Mouse (Mus musculus) cerebral cortex, adult 2 months (tissue): Measurements from ENCODE around the gene Mcts2.

Source experiments
- WGBS: fragments of 180-500 bp; shearing (Covaris S2); methylation state at CpG from one replicate; pipeline ENCODE4 v1.1.7; 2018; 5-methylcytosine and 5-hydroxymethylcytosine counted together

Mcts2 gene

DNA sequence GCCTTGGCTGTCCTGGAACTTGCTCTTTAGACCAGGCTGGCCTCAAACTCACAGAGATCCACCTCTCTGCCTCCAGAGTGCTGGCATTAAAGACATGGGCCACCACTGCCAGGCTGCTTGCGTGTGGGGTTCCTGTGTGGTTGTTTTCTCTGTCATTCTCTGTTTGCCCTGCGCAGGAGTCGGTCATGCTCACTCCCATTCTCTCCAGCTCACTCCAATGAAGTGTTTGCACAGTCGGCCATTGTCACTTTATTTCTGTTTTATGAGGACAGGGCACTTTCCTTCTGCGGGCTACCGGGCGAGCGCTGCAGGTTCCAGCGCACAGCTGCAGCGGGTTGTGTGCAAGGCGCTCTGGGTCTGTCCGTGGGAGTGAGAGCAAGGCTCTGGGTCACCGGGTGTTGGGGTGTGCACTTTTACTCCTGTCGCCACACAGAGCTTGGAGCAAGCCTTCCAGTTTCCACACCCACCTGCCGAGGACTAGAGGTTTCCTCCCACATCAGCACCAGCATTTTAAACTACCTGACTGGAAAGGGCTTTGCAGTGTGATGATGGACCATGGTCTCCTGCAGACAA lies 38.4 kb downstream of the Mcts2 start:
- WGBS: 81% methylated on average over 15 of the region's 15 CpGs

DNA sequence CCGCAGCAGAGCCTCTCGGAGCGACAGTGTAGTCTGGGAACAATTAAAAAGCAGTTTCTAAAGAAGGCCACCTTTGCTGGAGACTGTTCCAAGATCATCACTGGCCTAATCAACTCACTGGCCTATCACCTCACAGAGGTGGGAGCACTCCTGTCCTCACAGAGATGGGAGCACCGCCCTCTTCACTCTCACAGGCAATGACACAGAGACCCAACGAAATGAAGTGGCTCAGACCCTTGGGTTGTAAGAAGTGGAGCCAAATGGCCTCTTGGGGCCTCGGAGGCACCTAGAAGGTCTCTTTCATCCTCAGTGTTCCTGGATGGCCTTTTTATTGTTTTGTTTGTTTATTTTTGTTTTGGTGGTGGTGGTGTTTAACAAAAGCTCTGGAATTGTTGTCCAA lies 39.4 kb downstream of the Mcts2 start:
- WGBS: 90% methylated on average over 6 of the region's 6 CpGs

DNA sequence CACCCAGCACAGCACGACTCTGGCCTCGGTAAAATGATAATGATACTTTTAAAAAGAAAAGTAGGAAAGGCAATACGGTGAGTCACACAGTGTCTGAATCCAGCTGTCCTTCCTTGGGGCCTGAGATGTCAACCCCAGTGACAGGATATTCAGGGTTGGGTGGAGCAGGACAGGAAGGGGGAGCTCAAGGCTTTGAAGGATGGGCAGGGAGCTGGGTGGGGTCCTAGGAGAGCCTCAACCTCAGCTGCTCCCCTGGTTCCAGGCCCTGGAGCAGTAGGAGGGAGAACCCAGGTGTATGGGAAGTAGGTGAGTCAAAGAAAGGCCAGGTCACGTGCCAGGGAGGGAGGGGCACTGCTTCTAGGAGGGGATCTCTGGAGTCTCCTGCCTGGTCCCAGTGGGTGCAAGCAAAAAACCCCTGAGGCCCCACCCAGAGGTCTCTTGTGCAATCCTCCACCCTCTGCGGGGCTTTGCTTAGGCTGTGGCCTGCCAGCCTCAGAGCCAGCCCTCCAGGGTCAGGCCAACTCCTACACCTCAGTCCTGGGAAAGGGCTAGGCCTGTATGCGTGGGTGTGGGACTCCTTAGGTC lies 40.0 kb downstream of the Mcts2 start:
- WGBS: 80% methylated on average over 6 of the region's 6 CpGs

DNA sequence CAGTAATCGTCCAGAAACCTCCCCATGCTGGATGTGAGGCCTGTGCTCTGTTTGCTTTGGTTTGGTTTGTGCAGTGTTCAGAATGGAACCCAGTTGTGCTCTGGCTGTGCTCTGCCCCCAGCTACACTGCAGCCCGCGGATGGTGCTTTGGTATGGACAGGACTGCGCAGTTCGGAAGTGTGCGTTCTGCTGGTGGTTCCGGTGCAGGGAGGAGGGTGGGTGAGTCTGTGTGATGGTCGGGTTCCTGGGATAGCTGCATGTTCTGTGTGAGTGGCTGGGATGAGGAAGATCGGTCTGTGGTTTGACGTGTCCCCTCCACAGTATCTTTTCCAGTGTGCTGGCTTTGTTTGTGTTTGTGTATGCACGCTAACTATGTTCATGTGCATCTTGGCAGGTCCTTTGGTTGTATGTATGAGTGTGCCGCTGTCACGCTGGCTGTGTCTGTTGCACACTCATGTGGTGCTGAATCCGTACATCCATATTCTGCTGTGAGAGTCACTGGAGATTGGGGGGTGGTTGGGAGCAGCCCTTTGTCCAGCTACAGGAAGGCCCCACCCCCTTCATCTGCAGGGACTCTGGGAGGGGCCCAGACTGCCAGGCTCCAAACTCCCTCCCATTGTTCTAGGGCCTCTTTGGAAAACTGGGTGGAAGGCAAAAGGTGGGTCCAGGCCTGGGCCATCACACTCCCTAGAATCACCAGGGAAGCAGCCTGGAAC lies 41.1 kb downstream of the Mcts2 start:
- 86% methylated on average over 14 of the region's 14 CpGs for WGBS

DNA sequence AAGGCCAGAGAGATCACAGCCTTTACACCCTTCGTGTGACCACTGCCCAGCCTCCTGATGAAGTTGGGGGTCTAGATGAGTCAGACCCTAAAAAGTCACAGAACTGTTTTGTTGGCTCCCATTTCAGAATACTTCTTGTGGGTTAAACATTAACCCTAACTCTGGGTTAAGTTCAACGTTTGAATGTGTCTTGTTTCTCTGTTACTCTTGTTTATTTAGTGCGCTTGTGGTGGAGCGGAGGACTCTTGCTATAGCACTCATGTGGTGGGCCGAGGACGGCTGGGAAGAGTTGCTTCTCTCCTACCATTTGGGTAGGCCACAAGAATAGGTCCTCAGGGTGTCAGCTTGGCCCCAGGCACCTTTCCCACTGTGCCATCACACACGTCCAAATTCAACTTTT lies 41.8 kb downstream of the Mcts2 start:
- 87% methylated on average over 7 of the region's 7 CpGs for WGBS

DNA sequence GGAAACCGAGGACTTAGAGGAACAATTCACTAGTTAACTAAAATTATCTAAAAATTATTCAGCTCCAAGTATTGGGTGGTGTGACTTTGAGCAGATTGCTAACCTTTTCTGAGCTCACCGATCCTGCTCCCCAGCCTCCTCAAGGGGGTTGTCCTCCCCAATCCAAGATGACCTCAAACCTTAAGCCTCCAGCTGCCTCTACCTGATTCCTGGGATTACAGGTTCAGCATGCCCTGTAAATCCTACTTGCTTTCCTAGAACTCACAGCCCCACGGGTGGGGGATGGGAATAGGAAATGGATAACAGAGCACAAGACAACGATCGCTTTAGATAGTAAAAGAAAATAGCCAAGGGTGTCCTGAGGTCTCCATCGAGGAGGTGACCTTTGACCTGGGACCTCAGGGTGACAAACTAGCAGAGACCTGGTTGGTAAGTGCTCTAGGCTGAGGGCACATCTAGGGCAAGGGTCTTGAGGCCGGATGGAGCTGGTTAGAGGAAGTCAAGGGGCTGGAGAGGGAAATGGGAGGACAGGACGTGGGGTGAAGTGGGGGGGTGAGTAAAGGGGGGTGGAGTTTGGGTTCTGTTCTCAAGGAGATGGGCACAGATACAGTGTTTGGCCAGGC lies 42.3 kb downstream of the Mcts2 start:
- WGBS: 72% methylated on average over 8 of the region's 8 CpGs

DNA sequence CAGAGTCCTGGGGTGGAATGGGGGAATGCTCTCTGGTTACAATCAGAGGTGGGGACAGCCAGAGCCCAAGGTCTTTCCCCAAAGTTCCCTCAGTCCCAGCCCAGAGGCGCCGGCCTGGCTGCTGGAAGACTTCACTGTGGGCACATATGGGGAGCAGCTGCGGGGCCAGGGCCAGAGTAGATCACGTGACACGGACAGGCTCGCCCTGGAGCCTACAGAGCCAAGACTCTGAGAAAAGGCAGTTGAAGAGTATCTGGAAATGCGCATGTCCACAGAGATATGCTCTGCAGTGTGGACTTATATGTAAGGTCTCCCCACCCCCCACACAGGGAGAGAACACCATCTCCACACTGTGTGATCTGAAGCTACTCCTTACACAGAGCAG lies 42.8 kb downstream of the Mcts2 start:
- 50% methylated on average over 7 of the region's 7 CpGs for WGBS

DNA sequence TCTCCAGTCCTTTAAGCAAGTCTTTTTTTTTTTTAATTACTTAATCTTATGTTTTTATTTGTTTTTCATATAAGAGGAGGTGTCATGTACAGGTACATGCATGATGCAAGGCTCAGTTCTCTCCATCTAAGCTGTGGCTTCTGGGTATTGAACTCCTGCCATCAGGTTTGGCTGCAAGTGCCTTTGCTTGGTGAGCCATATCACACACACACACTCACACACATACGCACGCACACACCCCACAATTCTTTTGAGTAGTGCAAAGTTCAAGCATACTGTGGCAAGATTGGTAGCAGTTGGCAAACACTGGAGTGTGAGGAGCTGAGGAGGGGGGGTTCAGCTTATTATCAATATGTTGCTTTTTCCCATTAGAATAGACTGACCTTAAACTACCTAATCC lies 46.4 kb downstream of the Mcts2 start:
- 87% methylated on average over 2 of the region's 2 CpGs for WGBS

DNA sequence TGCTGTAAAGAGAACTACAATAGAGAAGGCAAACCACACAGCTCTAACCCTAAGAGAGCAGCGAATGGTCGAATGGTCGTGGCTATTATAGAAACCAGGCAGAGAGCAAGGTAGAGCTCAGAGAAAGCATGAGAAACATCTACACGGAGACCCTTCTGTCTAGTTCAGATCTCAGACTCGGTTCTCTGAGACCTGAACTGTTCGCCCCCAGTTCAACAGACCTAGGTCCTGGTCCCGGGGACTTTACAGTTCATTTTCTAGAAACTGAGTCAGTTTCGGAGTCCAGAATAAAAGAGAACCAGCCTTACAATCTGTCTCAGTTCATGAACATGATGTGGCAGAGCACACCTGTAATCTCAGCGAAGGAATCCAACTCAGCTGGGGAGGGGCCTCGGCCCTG lies 47.7 kb downstream of the Mcts2 start:
- 28% methylated on average over 10 of the region's 10 CpGs for WGBS

DNA sequence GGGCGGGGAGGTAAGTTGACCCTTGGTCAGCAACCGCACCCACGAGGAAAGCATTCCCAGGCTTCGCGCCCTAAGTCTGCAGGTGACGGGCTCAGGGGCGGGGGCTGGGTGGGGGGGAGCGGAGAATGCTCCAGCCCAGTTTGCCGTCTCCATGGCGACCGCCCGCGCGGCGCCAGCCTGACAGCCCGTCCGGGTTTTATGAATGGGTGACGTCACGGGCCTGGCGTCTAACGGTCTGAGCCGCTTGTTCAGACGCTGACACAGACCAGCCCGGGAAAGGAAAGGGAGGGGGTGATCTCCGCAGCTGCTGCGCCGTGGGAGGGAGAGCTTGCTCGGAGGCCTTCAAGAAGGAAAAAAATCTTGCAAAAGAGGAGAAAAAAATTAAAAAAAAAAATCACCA lies 48.1 kb downstream of the Mcts2 start:
- WGBS: 1% methylated on average over 28 of the region's 28 CpGs

DNA sequence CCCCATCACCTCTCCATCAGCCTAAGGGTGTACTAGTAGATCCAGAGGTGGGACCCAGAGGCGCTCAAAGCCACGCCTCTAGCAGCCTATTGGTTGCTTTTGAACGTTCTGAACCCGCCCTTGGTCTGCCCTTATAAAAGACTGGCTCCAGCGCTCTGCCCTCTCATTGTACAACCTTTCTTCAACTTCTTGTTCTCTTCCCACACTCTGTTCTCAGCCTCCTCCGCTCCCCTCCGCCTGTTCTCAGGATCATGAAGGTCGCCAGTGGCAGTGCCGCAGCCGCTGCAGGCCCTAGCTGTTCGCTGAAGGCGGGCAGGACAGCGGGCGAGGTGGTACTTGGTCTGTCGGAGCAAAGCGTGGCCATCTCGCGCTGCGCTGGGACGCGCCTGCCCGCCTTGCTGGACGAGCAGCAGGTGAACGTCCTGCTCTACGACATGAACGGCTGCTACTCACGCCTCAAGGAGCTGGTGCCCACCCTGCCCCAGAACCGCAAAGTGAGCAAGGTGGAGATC lies 49.3 kb downstream of the Mcts2 start, which contains the start of gene Id1:
TSS of gene Id1 (plus strand) at position 162 of the 512 bp plus-strand sequence.
- WGBS: 1% methylated on average over 28 of the region's 28 CpGs

DNA sequence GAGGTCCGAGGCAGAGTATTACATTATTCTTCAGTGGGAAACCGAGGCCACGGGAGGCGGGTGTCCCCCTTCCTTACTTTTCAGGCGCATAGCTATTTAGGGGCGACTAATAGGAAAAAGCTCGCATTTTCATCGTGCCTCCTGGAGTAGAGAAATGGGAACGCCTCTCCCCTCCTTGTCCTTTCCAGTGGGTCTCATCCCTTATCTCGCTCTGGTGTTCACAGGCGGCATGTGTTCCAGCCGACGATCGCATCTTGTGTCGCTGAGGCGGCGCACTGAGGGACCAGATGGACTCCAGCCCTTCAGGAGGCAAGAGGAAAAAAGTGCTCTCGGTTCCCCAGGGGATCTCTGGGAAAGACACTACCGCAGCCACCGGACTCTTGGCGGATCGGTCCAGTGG lies 49.9 kb downstream of the Mcts2 start:
- WGBS: 2% methylated on average over 22 of the region's 22 CpGs
